Mouse (Mus musculus) heart, adult 2 months (tissue): ENCODE results near the gene Pkp3. TPM values are rescaled to one million over a fixed set of nuclear protein-coding genes. Genes with fewer than 3 reads are reported as not detected.

Experiments
- DNase-seq, 2 experiments: peaks; one replicate each; pipeline ENCODE4 v3.0.0; 2021
- H3K27ac ChIP-seq: fragments of 200-600 bp; 2 replicates; pipeline ENCODE4 v1.8.1; 2022
- H3K27me3 ChIP-seq: fragments of 200-500 bp; 2 replicates; pipeline ENCODE4 v1.6.1; 2012; ENCODE audit warnings: mild to moderate bottlenecking, low read length, inconsistent platforms, mixed read lengths; ENCODE audit not compliant: control insufficient read depth, insufficient read depth
- H3K36me3 ChIP-seq: fragments of 200-500 bp; 2 replicates; pipeline ENCODE4 v1.6.1; 2012; ENCODE audit warnings: low read length, inconsistent platforms; ENCODE audit not compliant: control insufficient read depth, insufficient read depth
- H3K4me1 ChIP-seq: fragments of 200-500 bp; 2 replicates; pipeline ENCODE4 v1.6.1; 2011; ENCODE audit warnings: low read length; ENCODE audit not compliant: control insufficient read depth, insufficient read depth
- H3K4me3 ChIP-seq: fragments of 200-600 bp; 2 replicates; pipeline ENCODE4 v1.8.1; 2022
- H3K79me2 ChIP-seq: fragments of 200-500 bp; replicated peaks from 2 replicates; pipeline ENCODE4 v1.6.1; 2012; ENCODE audit warnings: mild to moderate bottlenecking, inconsistent platforms, low read length, moderate library complexity, mixed read lengths; ENCODE audit not compliant: control insufficient read depth, insufficient read depth
- H3K9ac ChIP-seq: fragments of 200-500 bp; 2 replicates; pipeline ENCODE4 v1.6.1; 2012; ENCODE audit warnings: low read depth, mild to moderate bottlenecking, control low read depth, inconsistent platforms, low read length, mixed read lengths
- CTCF ChIP-seq: fragments of 200-600 bp; IDR thresholded peaks from 2 replicates; pipeline ENCODE4 v1.8.1; 2022; ENCODE audit warnings: antibody characterized with exemption, mild to moderate bottlenecking, moderate library complexity
- EP300 ChIP-seq: fragments of 200-500 bp; IDR thresholded peaks from 2 replicates; pipeline ENCODE4 v1.6.1; 2011; ENCODE audit warnings: low read depth, low read length, control low read depth; ENCODE audit not compliant: insufficient read depth
- POLR2A ChIP-seq: fragments of 200-500 bp; IDR thresholded peaks from 2 replicates; pipeline ENCODE4 v1.6.1; 2011; ENCODE audit warnings: mild to moderate bottlenecking, low read depth, low read length, control low read depth; ENCODE audit not compliant: insufficient read depth
- WGBS: fragments of 180-500 bp; shearing (Covaris S2); methylation state at CpG from one replicate; pipeline ENCODE4 v1.1.7; 2018; 5-methylcytosine and 5-hydroxymethylcytosine counted together
- intact Hi-C: fragments of 180-260 bp; cut with DNase I; formaldehyde crosslinking; loops from one replicate; pipeline ENCODE4 v1.15.1; 2025
- polyA plus RNA-seq: library from polyadenylated mRNA; depleted of rRNA; stranded (reverse); fragments of >200 nt; gene quantifications from 2 replicates; pipeline ENCODE4 v1.2.3, GENCODE M21; 2012; rRNA removed
- total RNA-seq, 2 experiments: library from RNA; stranded (reverse); gene quantifications; 2 replicates each; pipeline ENCODE4 v1.2.3; 2021

Gene Pkp3
- total and polyA plus RNA-seq, 3 experiments = 0.20 to 1.6 (median 0.21) TPM

DNA sequence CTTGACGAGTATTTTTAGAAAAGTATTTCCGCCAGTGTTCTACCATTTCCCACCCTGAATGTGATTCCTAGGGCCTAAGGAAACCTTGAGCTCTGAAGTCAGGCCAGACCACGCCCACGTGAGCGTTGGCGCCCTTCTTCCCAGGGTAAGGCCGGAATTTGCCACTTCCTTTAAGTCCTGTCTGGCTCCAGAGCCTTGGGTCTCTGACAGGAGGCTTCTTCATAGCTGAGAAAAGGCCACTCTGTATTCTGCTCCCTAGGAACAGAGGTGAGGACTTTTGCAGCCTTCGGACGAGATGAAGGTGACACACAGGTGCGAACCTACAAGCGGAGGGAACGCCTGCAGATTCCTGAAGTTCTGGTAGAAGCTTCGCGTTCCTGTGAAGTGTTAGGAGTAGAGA lies 44.2 kb downstream of the Pkp3 start, which contains the start of gene Ptdss2:
Gene Ptdss2, plus strand, starts transcription at position 138 of the 400 bp plus-strand sequence.
- peak; percentile 56 to 62 for DNase-seq
- Histone ChIP-seq H3K4me1 (peaks cover 3% of the 10 kb centered on the region; the same call in 1 of the 2 replicates), H3K9ac (peak within 1 kb of the TSS; percentile 77), H3K27ac (peak within 1 kb of the TSS; percentile 85), H3K79me2 (no peaks in the 10 kb centered on the region), H3K27me3 (no peaks in the 10 kb centered on the region), H3K4me3 (peak within 1 kb of the TSS; percentile 77), H3K36me3 (no peaks in the 10 kb centered on the region)
- intact Hi-C loops = loop anchor here (1.0 to 2.0 kb wide), 2 partner anchors 26 to 51 kb away; partner anchors contain the start of gene Rnh1
- WGBS = 26% methylated on average over 14 of the region's 14 CpGs
- TF ChIP-seq POLR2A (0 out of 2 replicates have a peak, but pooled peaks have one; percentile 37), EP300 (no peak), CTCF (no peak)

DNA sequence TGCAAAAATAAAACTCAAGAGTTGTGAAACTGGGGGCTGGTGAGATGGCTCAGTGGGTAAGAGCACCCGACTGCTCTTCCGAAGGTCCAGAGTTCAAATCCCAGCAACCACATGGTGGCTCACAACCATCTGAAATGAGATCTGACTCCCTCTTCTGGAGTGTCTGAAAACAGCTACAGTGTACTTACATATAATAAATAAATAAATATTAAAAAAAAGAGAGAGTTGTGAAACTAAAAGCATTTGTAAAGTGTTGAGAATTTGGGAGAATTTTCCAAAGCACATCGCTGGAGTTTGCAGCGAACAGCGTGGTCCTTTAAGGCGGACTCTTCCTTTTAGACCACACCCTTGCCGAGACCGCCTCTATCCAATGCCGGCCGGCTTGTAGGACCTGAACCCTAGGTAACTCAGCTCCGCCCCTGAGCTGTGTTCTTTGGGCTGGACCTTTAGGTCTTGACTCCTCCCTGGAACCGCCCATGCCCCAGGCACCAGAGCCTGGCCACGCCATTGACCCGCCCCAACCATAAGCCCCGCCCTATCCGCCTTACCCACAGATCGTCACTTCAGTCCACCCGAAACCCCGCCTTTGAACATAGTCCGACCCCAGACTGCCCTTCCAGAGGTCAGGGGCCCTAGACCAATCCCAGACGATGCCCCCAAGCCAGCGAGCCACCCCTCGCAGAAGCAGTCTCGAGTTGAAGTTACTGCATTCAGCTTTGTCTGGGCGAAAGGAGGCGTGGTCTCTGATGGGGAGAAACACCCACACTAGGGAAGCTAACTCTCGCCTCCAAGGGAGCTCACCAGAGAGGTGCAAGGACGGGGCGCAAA lies 44.9 kb downstream of the Pkp3 start:
- WGBS = 1% methylated on average over 29 of the region's 29 CpGs
- peak; percentile 94 to 96 for DNase-seq
- intact Hi-C loops = loop anchor here (1.0 to 2.0 kb wide), 2 partner anchors 27 to 50 kb away; partner anchors contain the start of gene Rnh1

DNA sequence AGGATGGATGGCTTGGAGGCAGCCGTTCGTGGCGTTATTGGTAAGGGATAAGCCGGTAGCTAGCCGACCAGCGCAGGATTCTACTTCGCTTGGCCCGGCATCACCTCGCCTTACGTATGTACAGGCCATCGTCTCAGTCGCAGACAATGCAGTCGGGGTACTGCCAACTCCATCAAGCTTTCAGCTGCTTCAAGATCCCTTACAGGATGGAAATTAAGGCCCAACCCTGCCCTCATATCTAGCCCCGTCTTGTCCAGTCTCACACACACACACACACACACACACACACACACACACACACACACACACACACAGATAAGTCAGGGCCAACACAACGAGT lies 45.5 kb downstream of the Pkp3 start:
- H3K9ac ChIP-seq = peak overlapping the region; percentile 77
- no peaks in the 10 kb centered on the region for H3K27me3 ChIP-seq
- H3K4me3 ChIP-seq = peak overlapping the region; percentile 77
- no peaks in the 10 kb centered on the region for H3K36me3 ChIP-seq
- no peak for DNase-seq
- peak overlapping the region; percentile 85 for H3K27ac ChIP-seq
- intact Hi-C loops = loop anchor here (2.0 kb wide), 1 partner anchor 49 kb away; the partner anchor contains the start of gene Rnh1
- WGBS = under 1% methylated on average over 15 of the region's 15 CpGs
- peaks cover 3% of the 10 kb centered on the region; the same call in 1 of the 2 replicates for H3K4me1 ChIP-seq
- H3K79me2 ChIP-seq = no peaks in the 10 kb centered on the region
- TF ChIP-seq EP300 (no peak), POLR2A (no peak), CTCF (no peak)

More for the DNA sequence above, 44.9 kb downstream of the Pkp3 start:
- H3K27ac ChIP-seq = peak overlapping the region; percentile 85
- no peaks in the 10 kb centered on the region for H3K79me2 ChIP-seq
- H3K9ac ChIP-seq = peak overlapping the region; percentile 77
- peak overlapping the region; percentile 77 for H3K4me3 ChIP-seq
- no peaks in the 10 kb centered on the region for H3K36me3 ChIP-seq
- no peaks in the 10 kb centered on the region for H3K27me3 ChIP-seq
- peak; percentile 24; the same call in 1 of the 2 replicates for TF ChIP-seq EP300
- TF ChIP-seq CTCF = peak; percentile 45
- TF ChIP-seq POLR2A = peak; percentile 86
- peaks cover 3% of the 10 kb centered on the region; the same call in 1 of the 2 replicates for H3K4me1 ChIP-seq

DNA sequence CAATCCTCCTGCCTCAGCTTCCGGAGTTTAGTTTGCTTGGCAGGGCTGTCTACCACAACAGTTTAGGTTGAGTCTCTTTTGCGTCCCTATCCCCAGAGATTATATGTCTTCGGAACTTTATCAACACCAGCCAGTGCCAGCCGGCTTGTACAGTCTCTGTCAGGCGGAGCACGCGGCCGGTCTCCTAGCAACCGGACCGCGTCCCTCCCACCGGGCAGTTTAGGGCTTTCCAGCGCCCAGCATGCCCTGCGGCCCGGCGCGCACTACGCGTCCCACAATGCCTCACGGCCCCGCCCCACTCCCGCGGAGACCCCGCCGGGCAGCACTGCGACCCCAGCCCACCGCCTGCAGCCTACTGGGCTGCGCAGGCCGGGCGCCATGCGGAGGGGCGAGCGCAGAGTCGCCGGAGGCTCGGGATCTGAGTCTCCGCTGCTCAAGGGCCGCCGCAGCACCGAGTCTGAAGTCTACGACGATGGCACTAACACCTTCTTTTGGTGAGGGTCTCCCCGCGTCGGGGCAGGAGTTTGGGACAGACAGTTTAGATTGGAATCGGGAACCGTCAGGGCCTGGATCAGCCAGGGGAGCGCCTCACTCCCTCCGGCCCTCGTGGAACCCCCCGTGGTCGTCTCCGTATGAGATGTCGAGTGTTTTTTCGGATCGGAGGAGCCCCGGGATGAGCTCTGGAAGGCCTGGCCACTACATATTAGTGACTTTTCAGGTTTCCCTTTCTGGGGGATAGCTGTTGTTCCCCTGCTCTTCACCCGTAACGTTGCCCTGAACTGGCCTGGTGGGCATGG lies 53.2 kb downstream of the Pkp3 start:
- H3K9ac ChIP-seq = peak overlapping the region; percentile 96
- intact Hi-C loops = no loop called here
- peak; percentile 89 to 92 for DNase-seq
- H3K4me3 ChIP-seq = peak overlapping the region; percentile 100
- 0 out of 2 replicates have a peak, but pooled peaks cover 3% of the 10 kb centered on the region for H3K79me2 ChIP-seq
- WGBS = under 1% methylated on average over 59 of the region's 59 CpGs
- peaks cover 6% of the 10 kb centered on the region for H3K4me1 ChIP-seq
- H3K27ac ChIP-seq = peak overlapping the region; percentile 81
- no peaks in the 10 kb centered on the region for H3K27me3 ChIP-seq
- no peaks in the 10 kb centered on the region for H3K36me3 ChIP-seq
- TF ChIP-seq CTCF (no peak), POLR2A (no peak), EP300 (no peak)

DNA sequence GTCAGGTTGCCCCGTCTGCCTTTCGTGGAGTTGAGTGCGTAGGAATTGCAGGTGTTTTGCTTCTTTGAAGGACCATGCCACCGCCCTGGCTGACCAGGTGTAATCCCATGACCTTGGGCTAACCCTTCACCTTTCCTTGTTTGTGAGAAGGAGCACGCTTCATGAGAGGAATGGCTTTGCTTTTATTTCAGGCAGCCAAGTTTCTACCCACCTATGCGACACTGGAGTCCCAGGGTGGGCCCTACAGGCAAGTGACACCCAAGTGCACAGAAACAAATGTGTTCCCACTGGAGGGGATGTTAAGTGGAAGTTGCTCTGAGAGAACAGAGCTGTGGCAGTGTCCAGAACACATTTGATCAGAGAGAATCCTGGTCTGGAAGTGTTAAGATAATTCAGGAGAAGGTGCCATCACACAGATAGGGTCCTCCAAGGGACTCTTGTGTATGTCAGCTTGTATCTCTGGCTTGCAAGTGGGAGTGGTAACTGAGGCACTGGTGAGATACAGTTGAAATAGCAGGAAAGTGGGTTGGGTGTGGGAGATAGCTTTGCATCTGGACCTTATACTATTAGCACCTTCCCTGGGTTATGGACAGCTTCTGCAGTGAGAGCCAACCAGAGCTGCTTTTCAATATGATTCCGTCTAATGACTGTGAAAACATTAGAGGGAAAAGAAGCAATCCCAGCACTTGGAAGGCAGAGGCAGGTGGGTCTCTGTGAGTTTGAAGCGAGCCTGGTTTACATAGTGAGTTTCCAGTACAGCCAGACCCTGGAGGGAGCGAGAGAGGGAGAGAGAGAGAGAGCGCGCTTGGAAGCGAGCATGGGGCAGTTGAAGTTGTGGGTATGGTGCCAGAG lies 54.1 kb downstream of the Pkp3 start:
- DNase-seq = no peak
- no peak for TF ChIP-seq POLR2A
- TF ChIP-seq EP300 = no peak
- no peak for TF ChIP-seq CTCF

More for the DNA sequence above, 54.1 kb downstream of the Pkp3 start:
- Histone ChIP-seq H3K27me3 (no peaks in the 10 kb centered on the region), H3K9ac (peak overlapping the region; percentile 96), H3K4me1 (peaks cover 6% of the 10 kb centered on the region), H3K79me2 (peaks cover 3% of the 10 kb centered on the region; the same call in 1 of the 2 replicates), H3K27ac (no peak overlapping the region), H3K4me3 (peak overlapping the region; percentile 100), H3K36me3 (no peaks in the 10 kb centered on the region; the same call in 1 of the 2 replicates)
- WGBS = 59% methylated on average over 12 of the region's 12 CpGs
- intact Hi-C loops = no loop called here

Other genes with a start within 250 kb of the Pkp3 start
Only the 30 nearest of the 34 such genes appear.
- gene Odf3, start 230.4 kb upstream of the Pkp3 start, total RNA-seq = not detected
- gene Odf3, start 230.4 kb upstream of the Pkp3 start, polyA plus RNA-seq = 0.25 and 0.38 TPM in 2 replicates
- not detected for gene Gm45785, start 221.9 kb upstream of the Pkp3 start, total RNA-seq
- not detected in 2 replicates for gene Gm45785, start 221.9 kb upstream of the Pkp3 start, polyA plus RNA-seq
- gene Ric8a, start 221.3 kb upstream of the Pkp3 start, total RNA-seq = 10 to 100 TPM; 20.1 to 23.6 TPM
- gene Ric8a, start 221.3 kb upstream of the Pkp3 start, polyA plus RNA-seq = 37.6 and 42.8 TPM in 2 replicates
- gene Bet1l, start 220.6 kb upstream of the Pkp3 start, total RNA-seq = 10 to 100 TPM in 1 of 2 experiments, 1 to 10 TPM in 1; 8.8 to 12.3 TPM
- gene Bet1l, start 220.6 kb upstream of the Pkp3 start, polyA plus RNA-seq = 12.4 and 17.0 TPM in 2 replicates
- gene Psmd13, start 196.2 kb upstream of the Pkp3 start, total RNA-seq = 10 to 100 TPM; 72.6 to 86.1 TPM
- gene Psmd13, start 196.2 kb upstream of the Pkp3 start, polyA plus RNA-seq = 50.8 and 71.0 TPM in 2 replicates
- gene Sirt3, start 195.9 kb upstream of the Pkp3 start, total RNA-seq = 10 to 100 TPM; 53.1 to 60.6 TPM
- 86.9 and 100 TPM in 2 replicates for gene Sirt3, start 195.9 kb upstream of the Pkp3 start, polyA plus RNA-seq
- gene Cox8b, start 177.8 kb upstream of the Pkp3 start, total RNA-seq = 1,000 to 10,000 TPM; 2,777 to 3,250 TPM
- 1,727 and 2,194 TPM in 2 replicates for gene Cox8b, start 177.8 kb upstream of the Pkp3 start, polyA plus RNA-seq
- gene Nlrp6, start 157.3 kb upstream of the Pkp3 start, total RNA-seq = under 1 TPM in 1 of 2 experiments, not detected in 1; 0.07 TPM
- gene Nlrp6, start 157.3 kb upstream of the Pkp3 start, polyA plus RNA-seq = 0.04 and 0.06 TPM in 2 replicates
- 1 to 10 TPM; 4.0 to 5.8 TPM for gene Pgghg, start 136.8 kb upstream of the Pkp3 start, total RNA-seq
- 13.0 and 14.1 TPM in 2 replicates for gene Pgghg, start 136.8 kb upstream of the Pkp3 start, polyA plus RNA-seq
- gene Ifitm5, start 127.9 kb upstream of the Pkp3 start, total RNA-seq = under 1 TPM; 0.32 to 0.34 TPM
- 1.1 and 2.0 TPM in 2 replicates for gene Ifitm5, start 127.9 kb upstream of the Pkp3 start, polyA plus RNA-seq
- not detected for gene Gm45717, start 122.3 kb upstream of the Pkp3 start, total RNA-seq
- gene Gm45717, start 122.3 kb upstream of the Pkp3 start, polyA plus RNA-seq = not detected in 2 replicates
- gene Ifitm2, start 122.2 kb upstream of the Pkp3 start, total RNA-seq = 100 to 1,000 TPM; 107 to 113 TPM
- 368 and 425 TPM in 2 replicates for gene Ifitm2, start 122.2 kb upstream of the Pkp3 start, polyA plus RNA-seq
- gene Ifitm1, start 111.0 kb upstream of the Pkp3 start, total RNA-seq = 1 to 10 TPM; 6.1 to 7.7 TPM
- 16.1 and 52.2 TPM in 2 replicates for gene Ifitm1, start 111.0 kb upstream of the Pkp3 start, polyA plus RNA-seq
- 100 to 1,000 TPM; 115 to 123 TPM for gene Ifitm3, start 67.4 kb upstream of the Pkp3 start, total RNA-seq
- 274 and 332 TPM in 2 replicates for gene Ifitm3, start 67.4 kb upstream of the Pkp3 start, polyA plus RNA-seq
- gene Ifitm6, start 60.3 kb upstream of the Pkp3 start, total RNA-seq = 1 to 10 TPM in 1 of 2 experiments, under 1 TPM in 1; 0.36 to 1.0 TPM
- gene Ifitm6, start 60.3 kb upstream of the Pkp3 start, polyA plus RNA-seq = 4.6 and 5.1 TPM in 2 replicates
- not detected for gene Gm17387, start 49.1 kb upstream of the Pkp3 start, total RNA-seq
- gene Gm17387, start 49.1 kb upstream of the Pkp3 start, polyA plus RNA-seq = not detected in 2 replicates
- under 1 TPM in 1 of 2 experiments, not detected in 1; 0.07 TPM for gene B4galnt4, start 17.1 kb upstream of the Pkp3 start, total RNA-seq
- gene B4galnt4, start 17.1 kb upstream of the Pkp3 start, polyA plus RNA-seq = 0.04 and 0.06 TPM in 2 replicates
- 1 to 10 TPM; 4.5 to 7.0 TPM for gene Sigirr, start 22.4 kb downstream of the Pkp3 start, total RNA-seq
- gene Sigirr, start 22.4 kb downstream of the Pkp3 start, polyA plus RNA-seq = 9.4 and 10.2 TPM in 2 replicates
- gene Ano9, start 39.6 kb downstream of the Pkp3 start, total RNA-seq = under 1 TPM in 1 of 2 experiments, not detected in 1; 0.39 TPM
- 0.09 and 0.53 TPM in 2 replicates for gene Ano9, start 39.6 kb downstream of the Pkp3 start, polyA plus RNA-seq
- gene Ptdss2, start 44.2 kb downstream of the Pkp3 start, total RNA-seq = 10 to 100 TPM; 25.9 to 29.7 TPM
- 22.4 and 39.2 TPM in 2 replicates for gene Ptdss2, start 44.2 kb downstream of the Pkp3 start, polyA plus RNA-seq
- gene Rnh1, start 94.6 kb downstream of the Pkp3 start, total RNA-seq = 10 to 100 TPM; 62.9 to 73.9 TPM
- 73.2 and 96.7 TPM in 2 replicates for gene Rnh1, start 94.6 kb downstream of the Pkp3 start, polyA plus RNA-seq
- 100 to 1,000 TPM in 1 of 2 experiments, 10 to 100 TPM in 1; 90.8 to 105 TPM for gene Hras, start 115.8 kb downstream of the Pkp3 start, total RNA-seq
- gene Hras, start 115.8 kb downstream of the Pkp3 start, polyA plus RNA-seq = 63.7 and 79.9 TPM in 2 replicates
- gene Lrrc56, start 115.9 kb downstream of the Pkp3 start, total RNA-seq = 1 to 10 TPM; 2.3 to 3.1 TPM
- 4.6 and 4.9 TPM in 2 replicates for gene Lrrc56, start 115.9 kb downstream of the Pkp3 start, polyA plus RNA-seq
- not detected for gene Lmntd2, start 135.9 kb downstream of the Pkp3 start, total RNA-seq
- gene Lmntd2, start 135.9 kb downstream of the Pkp3 start, polyA plus RNA-seq = 0.18 and 0.20 TPM in 2 replicates
- gene Rassf7, start 137.6 kb downstream of the Pkp3 start, total RNA-seq = under 1 TPM; 0.25 to 0.42 TPM
- gene Rassf7, start 137.6 kb downstream of the Pkp3 start, polyA plus RNA-seq = 2.2 and 3.3 TPM in 2 replicates
- 10 to 100 TPM; 26.8 to 32.1 TPM for gene Phrf1, start 150.6 kb downstream of the Pkp3 start, total RNA-seq
- gene Phrf1, start 150.6 kb downstream of the Pkp3 start, polyA plus RNA-seq = 8.9 and 10.2 TPM in 2 replicates
- 1 to 10 TPM; 3.3 to 3.4 TPM for gene Irf7, start 188.3 kb downstream of the Pkp3 start, total RNA-seq
- gene Irf7, start 188.3 kb downstream of the Pkp3 start, polyA plus RNA-seq = 24.6 and 25.2 TPM in 2 replicates
- not detected for gene Cdhr5, start 198.6 kb downstream of the Pkp3 start, total RNA-seq
- gene Cdhr5, start 198.6 kb downstream of the Pkp3 start, polyA plus RNA-seq = 0.26 TPM in 1 of 2 replicates, not detected in the other
- gene Sct, start 200.9 kb downstream of the Pkp3 start, total RNA-seq = not detected
- gene Sct, start 200.9 kb downstream of the Pkp3 start, polyA plus RNA-seq = not detected in 2 replicates
- gene Drd4, start 213.8 kb downstream of the Pkp3 start, total RNA-seq = not detected
- 0.04 TPM in 1 of 2 replicates, not detected in the other for gene Drd4, start 213.8 kb downstream of the Pkp3 start, polyA plus RNA-seq